Mouse (Mus musculus) hindbrain, embryonic 13.5 days (tissue): ENCODE data around the gene 4930412O13Rik. TPM values are rescaled to one million over a fixed set of nuclear protein-coding genes. Genes with fewer than 3 reads are reported as not detected.

Source experiments
- ATAC-seq: fragments of 200-750 bp; cut with Nextera tagmentation; 2 replicates; pipeline ENCODE4 v1.8.0; 2017; ENCODE audit warnings: moderate TSS enrichment; ENCODE audit not compliant: low FRiP score
- H3K27ac ChIP-seq: fragments of 300-500 bp; sonication (generic); 2 replicates; pipeline ENCODE4 v1.5.1; 2015; ENCODE audit warnings: inconsistent platforms, mild to moderate bottlenecking, moderate library complexity
- H3K27me3 ChIP-seq: fragments of 300-500 bp; sonication (generic); 2 replicates; pipeline ENCODE4 v1.6.1; 2015; ENCODE audit warnings: mild to moderate bottlenecking, inconsistent platforms
- H3K36me3 ChIP-seq: fragments of 300-500 bp; sonication (generic); 2 replicates; pipeline ENCODE4 v1.6.1; 2015; ENCODE audit warnings: mild to moderate bottlenecking, inconsistent platforms
- H3K4me1 ChIP-seq: fragments of 300-500 bp; sonication (generic); replicated peaks from 2 replicates; pipeline ENCODE4 v1.6.1; 2015; ENCODE audit warnings: inconsistent platforms
- H3K4me2 ChIP-seq: fragments of 300-500 bp; sonication (generic); 2 replicates; pipeline ENCODE4 v1.6.1; 2015; ENCODE audit warnings: inconsistent platforms, mild to moderate bottlenecking, moderate library complexity
- H3K4me3 ChIP-seq: fragments of 300-500 bp; sonication (generic); 2 replicates; pipeline ENCODE4 v1.5.1; 2015; ENCODE audit warnings: mild to moderate bottlenecking, inconsistent platforms
- H3K9ac ChIP-seq: fragments of 300-500 bp; sonication (generic); 2 replicates; pipeline ENCODE4 v1.6.1; 2015; ENCODE audit warnings: mild to moderate bottlenecking, inconsistent platforms
- H3K9me3 ChIP-seq: fragments of 300-500 bp; sonication (generic); 2 replicates; pipeline ENCODE4 v1.6.1; 2016; ENCODE audit warnings: inconsistent platforms
- WGBS: fragments of 180-500 bp; shearing (Covaris S2); methylation state at CpG from one replicate; pipeline ENCODE4 v1.1.7; 2015; 5-methylcytosine and 5-hydroxymethylcytosine counted together
- polyA plus RNA-seq: library from polyadenylated mRNA; unstranded; fragments of >200 nt; fragmentation: Nextera tagmentation; extraction: Ambion mirVana; gene quantifications from 2 replicates; pipeline ENCODE4 v1.2.1, GENCODE M21; 2015

4930412O13Rik gene
- polyA plus RNA-seq, 1 experiment from 2014 or later: 1.1 TPM

DNA sequence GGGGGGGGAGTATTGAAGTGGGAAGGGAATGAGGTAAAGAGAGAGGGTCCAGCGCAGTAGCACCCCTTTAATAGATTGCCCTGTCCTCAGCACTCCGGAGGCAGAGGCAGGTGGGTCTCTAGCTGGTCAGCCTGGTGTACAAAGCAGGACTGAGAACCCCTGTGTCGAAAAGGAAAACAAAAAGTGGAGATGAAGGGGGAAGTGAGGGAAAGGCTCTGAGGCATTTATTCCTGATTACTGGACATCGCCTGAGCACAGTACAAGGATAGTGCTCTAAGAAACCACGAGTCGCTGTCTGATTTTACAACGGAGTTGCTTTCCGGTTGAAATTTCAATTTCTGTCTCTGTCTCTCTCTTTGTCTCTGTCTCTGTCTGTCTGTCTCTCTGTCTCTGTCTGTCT, 9.2 kb downstream of the 4930412O13Rik start:
- no peaks in the 10 kb centered on the region for H3K9me3 ChIP-seq
- H3K27me3 ChIP-seq: peaks cover 96% of the 10 kb centered on the region
- no peak overlapping the region for H3K4me3 ChIP-seq
- peaks cover 7% of the 10 kb centered on the region for H3K4me1 ChIP-seq
- no peaks in the 10 kb centered on the region for H3K36me3 ChIP-seq
- 2% methylated on average over 8 of the region's 8 CpGs for WGBS
- no peak overlapping the region for H3K9ac ChIP-seq
- no peak overlapping the region for H3K4me2 ChIP-seq
- ATAC-seq: no peak
- no peak overlapping the region for H3K27ac ChIP-seq

DNA sequence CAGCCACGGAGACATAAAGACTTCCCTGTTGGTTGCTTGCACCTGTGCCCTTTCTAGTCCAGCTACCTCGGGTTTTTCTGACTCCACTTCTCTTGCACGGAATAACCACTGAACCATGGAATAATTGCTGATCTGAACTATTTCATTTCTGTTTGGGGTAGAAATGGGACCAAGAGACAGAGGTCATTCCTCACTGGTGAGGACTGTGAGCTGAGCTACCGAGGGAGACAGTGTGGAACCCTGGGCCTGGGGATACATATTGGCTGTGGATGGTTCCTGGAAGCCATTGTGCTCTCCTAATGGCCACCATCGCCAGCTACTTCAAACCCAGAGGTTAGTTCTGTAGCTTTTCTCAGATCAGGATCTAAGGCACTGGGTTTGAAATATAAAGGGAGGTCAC, 9.9 kb downstream of the 4930412O13Rik start:
- H3K4me2 ChIP-seq: no peak overlapping the region
- no peak overlapping the region for H3K27ac ChIP-seq
- peaks cover 8% of the 10 kb centered on the region for H3K4me1 ChIP-seq
- H3K27me3 ChIP-seq: peaks cover 96% of the 10 kb centered on the region
- ATAC-seq: no peak
- H3K4me3 ChIP-seq: no peak overlapping the region
- no peak overlapping the region for H3K9ac ChIP-seq
- no peaks in the 10 kb centered on the region for H3K9me3 ChIP-seq
- no peaks in the 10 kb centered on the region for H3K36me3 ChIP-seq
- WGBS: 1% methylated on average over 5 of the region's 5 CpGs

GRCm38 (mm10) chr2:9892541-9892940, 11.5 kb downstream of the 4930412O13Rik start:
- 4% methylated on average over 7 of the region's 7 CpGs for WGBS
- H3K36me3 ChIP-seq: no peaks in the 10 kb centered on the region
- no peak for ATAC-seq
- peaks cover 19% of the 10 kb centered on the region for H3K4me1 ChIP-seq
- H3K27me3 ChIP-seq: peaks cover 96% of the 10 kb centered on the region
- no peak overlapping the region for H3K9ac ChIP-seq
- H3K9me3 ChIP-seq: no peaks in the 10 kb centered on the region
- H3K4me2 ChIP-seq: no peak overlapping the region
- no peak overlapping the region for H3K4me3 ChIP-seq
- H3K27ac ChIP-seq: no peak overlapping the region

DNA sequence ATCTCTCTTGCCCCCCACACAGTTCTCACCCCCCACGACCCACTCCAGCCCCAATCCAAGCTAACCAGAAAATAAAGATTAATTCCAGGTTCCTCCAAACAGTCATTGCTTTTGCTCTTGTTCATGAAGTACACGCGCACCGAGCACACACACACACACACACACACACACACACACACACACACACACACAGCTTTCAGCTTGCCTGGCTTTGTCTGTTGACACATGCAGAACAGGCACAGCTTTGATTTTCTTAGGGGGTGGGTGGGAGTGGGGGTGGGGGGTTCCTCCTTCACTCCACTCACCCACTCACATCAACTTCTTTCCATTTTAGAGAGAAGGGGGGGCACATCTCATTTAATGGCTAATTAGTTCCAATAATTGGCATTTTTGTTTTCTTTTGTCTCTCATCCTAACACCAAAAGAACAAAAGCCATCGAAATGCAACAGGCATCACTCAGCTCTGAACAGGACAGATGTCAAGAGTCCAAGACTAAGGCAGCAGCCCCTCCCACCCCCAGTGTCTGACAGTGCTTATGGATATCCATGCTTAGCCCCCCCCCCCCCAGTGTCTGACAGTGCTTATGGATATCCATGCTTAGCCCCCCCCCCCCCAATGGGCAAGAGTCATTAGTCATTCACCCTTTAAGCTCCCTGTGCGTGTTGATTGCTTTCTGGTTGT, 12.4 kb downstream of the 4930412O13Rik start:
- H3K4me2 ChIP-seq: no peak overlapping the region
- no peak overlapping the region for H3K9ac ChIP-seq
- H3K4me1 ChIP-seq: peaks cover 25% of the 10 kb centered on the region
- 3% methylated on average over 6 of the region's 6 CpGs for WGBS
- no peaks in the 10 kb centered on the region for H3K36me3 ChIP-seq
- peaks cover 96% of the 10 kb centered on the region for H3K27me3 ChIP-seq
- H3K9me3 ChIP-seq: no peaks in the 10 kb centered on the region
- no peak for ATAC-seq
- H3K27ac ChIP-seq: no peak overlapping the region
- H3K4me3 ChIP-seq: no peak overlapping the region

GRCm38 (mm10) chr2:9894836-9895593, 14.0 kb downstream of the 4930412O13Rik start:
- no peak overlapping the region for H3K9ac ChIP-seq
- H3K4me1 ChIP-seq: peaks cover 18% of the 10 kb centered on the region
- H3K4me3 ChIP-seq: no peak overlapping the region
- H3K9me3 ChIP-seq: no peaks in the 10 kb centered on the region
- ATAC-seq: no peak
- H3K27me3 ChIP-seq: peaks cover 96% of the 10 kb centered on the region
- H3K36me3 ChIP-seq: no peaks in the 10 kb centered on the region
- H3K4me2 ChIP-seq: no peak overlapping the region
- H3K27ac ChIP-seq: no peak overlapping the region
- 2% methylated on average over 19 of the region's 19 CpGs for WGBS

DNA sequence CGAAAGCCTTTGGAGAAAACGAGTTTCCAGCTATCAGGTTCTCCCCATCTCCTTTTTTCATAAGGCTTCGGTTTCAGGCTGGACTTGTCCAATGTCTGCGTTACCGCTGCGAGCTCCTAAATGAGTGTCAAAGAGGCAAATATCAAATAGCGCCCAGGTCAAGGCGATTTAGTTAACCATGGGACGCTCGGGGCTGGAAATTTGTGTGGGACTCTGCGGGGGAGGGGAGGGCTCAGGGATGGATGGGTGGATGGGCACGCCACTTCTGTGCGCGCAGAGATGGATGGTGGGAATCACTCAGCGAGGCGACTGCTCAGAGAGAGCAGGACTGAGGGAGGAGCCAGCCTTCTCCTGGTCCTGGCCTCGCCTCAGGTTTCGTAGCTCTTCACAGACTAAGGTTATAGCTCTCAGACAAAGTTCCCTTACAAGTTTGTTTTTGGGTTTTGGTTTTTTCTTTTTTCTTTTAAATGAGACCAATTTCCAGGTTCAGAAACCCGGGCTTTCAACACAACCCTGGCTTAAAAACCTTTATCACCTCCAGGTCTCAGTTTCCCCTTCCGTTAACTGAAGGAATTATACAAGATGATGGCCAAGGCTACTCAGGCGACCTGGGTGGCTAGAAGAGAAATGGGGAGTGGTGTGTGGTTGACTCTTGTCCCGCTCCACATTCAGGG, 15.2 kb downstream of the 4930412O13Rik start:
- H3K9ac ChIP-seq: no peak overlapping the region
- WGBS: 1% methylated on average over 22 of the region's 22 CpGs
- no peak overlapping the region for H3K27ac ChIP-seq
- H3K9me3 ChIP-seq: no peaks in the 10 kb centered on the region
- peak overlapping the region; percentile 4; the same call in 1 of the 2 replicates for H3K4me3 ChIP-seq
- H3K4me1 ChIP-seq: peaks cover 18% of the 10 kb centered on the region
- peaks cover 90% of the 10 kb centered on the region for H3K27me3 ChIP-seq
- peak overlapping the region; percentile 32 for H3K4me2 ChIP-seq
- peak; percentile 43; the same call in 1 of the 2 replicates for ATAC-seq
- H3K36me3 ChIP-seq: no peaks in the 10 kb centered on the region

DNA sequence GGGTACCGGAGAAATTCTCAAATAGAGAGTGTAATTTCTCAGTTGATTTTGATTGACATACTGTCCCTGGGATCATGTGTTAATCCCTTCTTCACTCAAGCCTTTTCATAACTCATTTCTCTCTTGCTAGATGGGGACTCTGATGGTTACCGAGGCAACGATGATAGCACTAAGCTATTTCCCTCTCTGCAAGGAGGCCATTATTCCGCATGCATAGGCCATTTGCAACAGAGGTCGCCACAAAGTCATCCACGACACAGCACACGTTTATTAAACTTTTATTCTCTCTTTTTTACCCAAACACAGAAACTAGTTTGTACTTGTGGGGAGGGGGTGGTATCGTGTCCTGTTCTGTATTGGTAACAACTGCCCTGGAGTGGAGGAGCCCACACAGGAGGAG, 16.8 kb downstream of the 4930412O13Rik start:
- Histone ChIP-seq H3K27ac (no peak overlapping the region), H3K4me1 (peaks cover 18% of the 10 kb centered on the region), H3K36me3 (no peaks in the 10 kb centered on the region), H3K4me3 (no peak overlapping the region), H3K27me3 (peaks cover 83% of the 10 kb centered on the region), H3K9ac (no peak overlapping the region), H3K9me3 (no peaks in the 10 kb centered on the region), H3K4me2 (no peak overlapping the region)
- 0 out of 2 replicates have a peak, but pooled peaks have one; percentile 18 for ATAC-seq
- 7% methylated on average over 8 of the region's 8 CpGs for WGBS

DNA sequence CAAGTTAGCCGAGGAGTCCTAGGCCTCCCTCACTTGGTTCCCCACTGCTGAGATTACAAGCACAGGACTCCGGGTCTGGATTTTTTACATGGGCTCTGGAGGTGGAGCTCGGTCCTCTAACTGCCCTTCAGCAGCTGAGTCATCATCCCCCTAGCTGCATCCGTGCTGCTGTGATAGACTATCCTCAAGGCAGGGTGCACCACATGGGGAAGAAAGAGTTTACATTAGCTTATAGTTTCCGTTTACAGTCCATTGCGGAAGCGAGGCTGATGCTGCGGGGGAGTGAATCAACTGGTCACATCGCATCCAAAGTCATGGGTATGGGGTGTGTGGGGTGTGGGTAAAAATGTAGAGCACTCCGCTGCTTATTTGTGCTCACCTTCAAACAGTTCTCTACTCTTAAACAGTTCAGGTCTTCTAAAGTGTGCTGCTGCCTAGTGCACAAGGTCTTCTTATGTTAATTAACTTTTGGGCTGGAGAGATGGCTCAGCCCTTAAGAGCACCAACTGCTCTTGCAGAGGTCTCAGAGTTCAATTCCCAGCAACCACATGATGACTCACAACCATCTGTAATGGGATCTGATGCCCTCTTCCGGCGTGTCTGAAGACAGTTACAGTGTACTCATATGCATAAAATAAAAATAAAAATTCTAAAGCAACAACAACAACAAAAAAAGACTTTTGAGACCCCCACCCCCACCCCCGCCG, 23.0 kb downstream of the 4930412O13Rik start:
- no peak for ATAC-seq
- Histone ChIP-seq H3K4me2 (no peak overlapping the region), H3K36me3 (no peaks in the 10 kb centered on the region), H3K9me3 (no peaks in the 10 kb centered on the region), H3K4me1 (0 out of 2 replicates have a peak, but pooled peaks cover 4% of the 10 kb centered on the region), H3K27ac (no peak overlapping the region), H3K27me3 (peaks cover 40% of the 10 kb centered on the region), H3K9ac (no peak overlapping the region), H3K4me3 (no peak overlapping the region)
- WGBS: 64% methylated on average over 14 of the region's 14 CpGs

DNA sequence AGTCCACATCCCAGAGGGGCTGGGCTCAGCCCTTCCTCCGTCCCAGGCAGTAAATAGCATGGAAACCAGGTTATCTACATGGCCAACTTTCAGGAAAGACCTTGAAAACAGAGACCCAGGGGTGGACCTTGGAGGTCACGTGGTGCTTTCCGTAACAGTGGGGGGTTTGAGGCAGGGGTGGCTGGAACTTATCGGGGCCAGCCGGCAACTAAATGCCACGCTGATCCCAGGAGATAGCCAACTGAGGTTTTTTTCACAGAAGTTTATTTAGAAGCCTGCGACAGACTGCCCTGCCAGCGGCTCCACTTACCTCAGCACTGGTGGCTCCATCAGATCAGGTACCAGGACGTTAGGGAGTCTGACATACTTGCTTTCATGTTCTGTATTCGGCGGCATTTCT, 24.9 kb downstream of the 4930412O13Rik start:
- H3K9me3 ChIP-seq: no peaks in the 10 kb centered on the region
- 0 out of 2 replicates have a peak, but pooled peaks cover 4% of the 10 kb centered on the region for H3K4me1 ChIP-seq
- WGBS: 10% methylated on average over 11 of the region's 11 CpGs
- no peak overlapping the region for H3K9ac ChIP-seq
- no peak overlapping the region for H3K4me3 ChIP-seq
- no peak overlapping the region for H3K27ac ChIP-seq
- H3K4me2 ChIP-seq: peak overlapping the region; percentile 29; the same call in 1 of the 2 replicates
- H3K36me3 ChIP-seq: no peaks in the 10 kb centered on the region
- H3K27me3 ChIP-seq: peaks cover 26% of the 10 kb centered on the region
- ATAC-seq: no peak

GRCm38 (mm10) chr2:9917602-9918001, 36.5 kb downstream of the 4930412O13Rik start:
- H3K4me3 ChIP-seq: no peak overlapping the region
- peaks cover 28% of the 10 kb centered on the region for H3K36me3 ChIP-seq
- no peaks in the 10 kb centered on the region for H3K27me3 ChIP-seq
- no peak overlapping the region for H3K9ac ChIP-seq
- 91% methylated on average over 9 of the region's 9 CpGs for WGBS
- ATAC-seq: no peak
- no peaks in the 10 kb centered on the region for H3K9me3 ChIP-seq
- no peaks in the 10 kb centered on the region for H3K4me1 ChIP-seq
- H3K27ac ChIP-seq: no peak overlapping the region
- H3K4me2 ChIP-seq: no peak overlapping the region

DNA sequence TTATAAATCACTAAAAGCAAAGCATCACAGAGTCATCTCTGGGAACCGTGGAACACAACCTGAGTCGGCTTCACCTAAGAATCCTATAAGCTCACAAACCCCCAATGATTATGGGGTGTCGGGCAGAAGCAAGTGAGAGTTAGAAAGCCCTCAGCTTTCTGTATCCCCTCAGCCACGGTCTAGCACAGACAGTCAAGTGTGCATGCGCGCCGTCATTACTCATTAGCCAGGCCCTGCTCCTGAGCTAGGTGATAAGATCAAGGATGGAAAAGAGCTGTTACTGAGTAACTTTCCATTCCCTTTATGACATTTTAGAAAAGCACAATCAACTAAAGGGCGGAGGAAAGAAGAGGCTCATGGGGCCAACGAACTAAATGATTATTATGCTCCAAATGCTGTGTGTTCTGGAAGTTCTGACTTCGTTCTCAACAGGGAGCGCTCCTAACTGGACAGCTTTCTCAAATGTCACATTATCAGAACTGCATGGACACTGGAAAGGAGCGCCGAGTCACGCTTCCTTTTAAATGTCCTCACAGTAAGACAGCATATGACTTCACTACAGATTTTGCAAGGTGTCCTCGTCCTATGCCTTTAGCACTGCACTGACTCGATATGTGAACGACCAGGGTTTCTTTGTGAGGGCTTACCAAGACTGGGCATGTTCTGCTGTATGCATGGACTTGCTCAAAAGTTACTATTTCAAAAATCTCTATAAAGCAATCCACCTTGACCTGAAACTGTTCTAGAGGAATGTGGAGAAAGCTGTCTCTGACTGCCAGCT, 37.8 kb downstream of the 4930412O13Rik start:
- H3K4me1 ChIP-seq: no peaks in the 10 kb centered on the region
- H3K9me3 ChIP-seq: no peaks in the 10 kb centered on the region
- 90% methylated on average over 17 of the region's 17 CpGs for WGBS
- H3K27me3 ChIP-seq: no peaks in the 10 kb centered on the region
- no peak overlapping the region for H3K27ac ChIP-seq
- no peak overlapping the region for H3K4me3 ChIP-seq
- no peak overlapping the region for H3K4me2 ChIP-seq
- peaks cover 30% of the 10 kb centered on the region for H3K36me3 ChIP-seq
- ATAC-seq: no peak
- no peak overlapping the region for H3K9ac ChIP-seq
